Mouse (Mus musculus): ENCODE results near the gene Elp4.

Gene Elp4

GRCm38 (mm10) chr2:105682011-105682501 is 222.3 kb downstream of the Elp4 start:
- no peak for DNase-seq (ENCODE audit: low read depth)

GRCm38 (mm10) chr2:105680999-105681710 is 223.2 kb downstream of the Elp4 start:
- no peak for DNase-seq (ENCODE audit: low read depth)

DNA sequence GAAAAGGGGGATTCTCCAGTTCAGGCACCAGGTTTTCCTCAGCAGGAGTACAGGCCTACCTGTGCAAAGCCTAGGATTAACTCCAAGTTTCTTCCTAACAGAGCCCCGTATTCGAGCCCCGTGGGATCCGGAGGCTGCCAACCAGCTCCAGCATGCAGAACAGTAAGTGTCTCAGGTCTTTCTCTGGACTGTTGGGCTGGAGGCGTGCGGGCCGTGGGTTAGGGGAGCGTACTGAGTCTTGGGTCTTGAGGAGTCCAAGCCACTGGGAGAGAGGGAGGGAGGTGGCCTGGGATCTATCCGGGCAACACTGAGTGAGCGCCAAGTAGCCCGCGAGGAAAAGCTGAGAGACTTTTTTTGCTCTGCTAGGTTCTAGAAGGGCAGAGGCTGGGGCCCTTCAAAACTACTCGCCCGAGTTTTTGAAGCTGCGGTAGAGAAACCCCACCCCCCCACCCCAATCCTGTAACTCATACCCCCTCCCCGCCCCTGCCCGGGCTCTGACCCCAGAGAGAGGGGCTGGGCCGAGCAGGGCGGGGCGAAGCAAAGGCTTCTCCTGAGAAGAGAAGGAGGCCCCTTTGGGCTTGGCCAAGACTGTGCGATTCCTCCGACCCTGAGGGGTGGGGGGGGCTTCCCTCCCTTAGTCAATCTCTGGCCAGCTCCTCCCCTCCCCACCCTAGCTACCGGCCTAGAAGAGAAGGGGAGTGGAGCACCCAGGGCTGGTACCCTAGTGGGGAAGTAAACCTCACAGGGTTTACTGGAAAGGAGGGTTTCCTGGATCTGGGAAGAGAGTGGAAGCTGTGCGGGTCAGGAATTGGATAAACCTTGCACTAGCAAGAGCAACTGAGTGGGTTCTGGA is 224.0 kb downstream of the Elp4 start:
- DNase-seq (ENCODE audit: low read depth) = no peak

DNA sequence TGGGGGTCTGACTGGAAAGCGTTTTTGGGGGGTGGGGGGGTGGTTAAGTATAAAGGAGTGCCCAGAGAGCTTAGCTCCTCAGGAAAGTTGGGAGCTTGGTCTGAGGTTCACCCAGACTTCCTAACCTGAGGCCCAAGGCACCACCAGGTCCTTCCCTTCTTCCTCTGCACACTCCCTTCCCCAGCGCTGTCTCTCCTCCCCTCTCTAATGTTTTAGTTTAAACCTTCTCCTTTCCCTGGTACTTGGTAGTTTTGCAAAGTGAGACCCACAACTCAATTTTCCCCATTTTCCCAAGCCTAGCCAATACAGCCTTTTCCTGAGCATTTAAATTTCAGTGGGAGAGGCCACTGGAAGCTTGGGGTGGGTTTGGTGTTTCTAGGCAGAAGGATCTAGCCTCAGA is 225.0 kb downstream of the Elp4 start:
- no peak for DNase-seq (ENCODE audit: low read depth)

- DNase-seq (ENCODE audit: low read depth) = no peak
Observed at GRCm38 (mm10) chr2:105678880-105679321, 225.5 kb downstream of the Elp4 start.

DNA sequence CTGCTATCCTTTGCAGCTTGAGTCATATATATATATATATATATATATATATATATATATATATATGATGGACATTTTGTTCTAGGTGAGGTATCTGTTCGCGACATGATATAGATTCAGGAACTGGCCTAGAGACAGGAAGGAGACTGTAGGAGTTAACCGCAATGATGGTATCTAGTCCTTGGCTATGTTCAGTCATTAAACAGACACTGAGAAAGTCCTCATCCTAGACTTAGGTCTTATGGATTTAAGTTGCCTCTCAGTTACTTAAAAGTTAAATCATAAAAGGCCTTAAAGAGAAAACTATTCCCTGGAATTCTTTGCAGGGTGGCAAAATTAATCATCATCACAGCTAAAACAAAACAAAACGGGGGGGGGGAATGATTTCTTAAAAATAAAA is 226.1 kb downstream of the Elp4 start:
- no peak for DNase-seq (ENCODE audit: low read depth)

DNA sequence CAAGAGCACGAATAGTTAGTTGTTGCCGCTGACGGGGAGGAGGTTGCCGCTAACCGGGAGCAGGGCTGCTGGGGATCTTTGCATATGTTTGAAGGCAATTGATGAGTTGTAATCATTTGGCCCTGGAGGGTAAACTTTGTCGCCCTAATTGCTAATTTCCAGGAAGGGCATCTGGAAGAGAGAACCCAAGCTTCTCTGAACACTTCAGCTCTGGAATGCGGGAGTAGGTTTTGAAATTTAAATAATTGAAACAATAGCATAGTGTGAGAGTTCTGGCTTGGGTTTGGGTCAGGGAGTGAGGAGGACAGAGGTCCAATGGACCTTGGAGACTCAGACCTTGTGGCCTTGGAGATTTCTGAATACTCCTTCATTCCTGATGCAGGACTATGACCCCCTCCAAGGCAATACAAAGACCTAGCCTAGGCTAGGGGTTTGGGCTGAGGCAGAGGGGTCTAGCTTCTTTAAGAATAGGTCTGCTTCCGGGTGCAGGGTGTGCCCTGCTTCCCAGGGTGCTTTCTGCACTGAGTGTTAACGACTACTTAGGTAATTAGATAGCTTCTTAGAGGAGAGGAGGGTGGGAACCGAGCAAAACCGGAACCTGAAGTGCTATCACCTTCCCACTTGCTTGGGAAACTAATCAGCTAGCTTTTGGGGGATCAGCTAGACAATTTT is 226.8 kb downstream of the Elp4 start:
- DNase-seq (ENCODE audit: low read depth) = no peak

DNA sequence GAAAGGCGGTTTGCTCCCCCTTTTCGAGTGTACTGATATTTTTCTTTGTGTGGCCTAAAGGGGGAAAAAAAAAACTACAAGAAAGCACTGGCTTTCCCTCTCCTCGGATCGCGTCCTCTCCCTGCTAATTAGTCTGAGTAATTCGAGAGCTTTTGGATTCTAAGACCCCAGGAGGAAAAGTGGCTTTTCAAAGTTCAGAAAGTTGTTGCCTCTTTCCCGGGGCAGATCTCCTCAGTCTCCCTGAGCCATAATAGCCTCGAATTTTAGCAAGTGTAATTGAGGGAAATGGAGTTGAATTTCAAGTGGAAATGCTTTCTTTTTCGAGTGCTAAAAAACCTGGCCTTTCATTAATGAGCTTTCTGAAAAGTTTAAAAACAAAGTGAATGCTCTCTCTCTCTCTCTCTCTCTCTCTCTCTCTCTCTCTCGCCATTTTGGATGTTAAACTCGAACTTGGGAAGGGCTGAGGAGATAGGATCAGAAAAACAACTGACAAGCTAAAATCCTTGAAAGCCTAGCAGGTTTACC is 227.4 kb downstream of the Elp4 start:
- DNase-seq (ENCODE audit: low read depth) = no peak

DNA sequence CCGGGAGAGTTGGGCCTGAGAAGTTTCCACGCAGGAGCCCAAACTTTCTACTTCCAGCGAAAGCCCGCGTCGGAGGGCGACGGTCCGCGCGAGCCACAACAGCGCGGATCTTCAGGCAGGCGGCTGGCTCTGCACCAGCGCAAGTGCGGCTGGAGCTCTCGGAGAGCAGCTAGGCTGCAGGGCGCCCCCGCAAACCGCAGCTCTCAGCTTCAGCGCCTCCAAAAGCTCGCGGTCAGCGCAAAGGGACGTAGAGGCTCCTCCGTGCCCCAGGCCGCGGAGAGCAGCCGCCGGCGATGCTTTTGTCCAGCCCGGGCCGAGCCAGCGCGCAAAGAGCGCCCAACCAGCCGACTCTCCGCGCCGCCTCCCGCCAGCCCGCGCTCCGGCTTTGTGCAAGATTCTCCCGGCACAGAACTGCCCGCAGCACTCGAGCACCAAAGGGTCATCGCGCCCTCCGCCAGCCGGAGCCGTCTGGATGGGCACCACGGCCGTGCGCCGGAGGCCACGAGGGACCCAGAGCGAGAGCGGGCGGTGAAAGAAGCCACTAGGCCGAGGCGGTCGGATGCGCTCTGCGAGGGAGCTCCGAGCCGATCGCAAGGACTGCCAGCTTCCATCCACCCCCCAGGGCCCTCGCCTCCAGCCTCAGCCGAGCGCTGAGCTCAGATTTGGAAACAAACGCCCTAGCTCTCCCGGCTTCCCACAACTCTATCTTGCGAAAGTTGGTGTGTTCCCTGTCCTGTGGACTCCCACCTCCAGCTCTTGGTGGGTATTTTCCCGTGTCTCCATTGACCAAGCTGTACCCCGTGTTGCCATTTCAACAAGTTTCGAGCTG is 228.1 kb downstream of the Elp4 start:
- no peak for DNase-seq (ENCODE audit: low read depth)

- no peak for DNase-seq (ENCODE audit: low read depth)
Observed at GRCm38 (mm10) chr2:105675730-105676079, 228.7 kb downstream of the Elp4 start.

DNA sequence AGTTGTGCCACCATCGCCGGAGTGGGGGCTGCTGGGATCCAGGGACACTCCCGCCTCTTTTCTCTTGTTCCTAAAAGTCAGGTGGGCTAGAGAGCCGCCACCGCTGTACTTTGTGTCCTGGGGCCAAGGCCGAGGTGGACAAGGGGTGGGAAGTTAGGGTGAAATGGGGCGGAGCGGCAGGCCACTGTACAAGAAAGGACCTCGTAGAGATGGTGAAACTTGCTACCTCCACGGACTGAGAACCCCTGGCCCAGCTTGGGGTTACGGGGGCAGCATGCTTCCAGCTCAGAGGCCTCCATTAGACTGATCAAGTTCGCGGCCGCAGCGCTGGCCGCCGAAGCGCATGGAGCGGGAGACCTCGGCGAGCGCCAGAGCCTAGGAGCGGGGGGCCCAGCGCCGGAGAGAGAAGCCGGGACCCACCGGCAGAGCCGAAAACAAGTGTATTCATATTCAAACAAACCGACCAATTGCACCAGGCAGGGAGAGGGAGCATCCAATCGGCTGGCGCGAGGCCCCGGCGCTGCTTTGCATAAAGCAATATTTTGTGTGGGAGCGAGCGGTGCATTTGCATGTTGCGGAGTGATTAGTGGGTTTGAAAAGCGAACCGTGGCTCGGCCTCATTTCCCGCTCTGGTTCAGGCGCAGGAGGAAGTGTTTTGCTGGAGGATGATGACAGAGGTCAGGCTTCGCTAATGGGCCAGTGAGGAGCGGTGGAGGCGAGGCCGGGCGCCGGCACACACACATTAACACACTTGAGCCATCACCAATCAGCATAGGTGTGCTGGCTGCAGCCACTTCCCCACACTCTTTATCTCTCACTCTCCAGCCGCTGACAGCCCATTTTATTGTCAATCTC is 229.3 kb downstream of the Elp4 start:
- DNase-seq (ENCODE audit: low read depth) = peak; percentile 61

DNA sequence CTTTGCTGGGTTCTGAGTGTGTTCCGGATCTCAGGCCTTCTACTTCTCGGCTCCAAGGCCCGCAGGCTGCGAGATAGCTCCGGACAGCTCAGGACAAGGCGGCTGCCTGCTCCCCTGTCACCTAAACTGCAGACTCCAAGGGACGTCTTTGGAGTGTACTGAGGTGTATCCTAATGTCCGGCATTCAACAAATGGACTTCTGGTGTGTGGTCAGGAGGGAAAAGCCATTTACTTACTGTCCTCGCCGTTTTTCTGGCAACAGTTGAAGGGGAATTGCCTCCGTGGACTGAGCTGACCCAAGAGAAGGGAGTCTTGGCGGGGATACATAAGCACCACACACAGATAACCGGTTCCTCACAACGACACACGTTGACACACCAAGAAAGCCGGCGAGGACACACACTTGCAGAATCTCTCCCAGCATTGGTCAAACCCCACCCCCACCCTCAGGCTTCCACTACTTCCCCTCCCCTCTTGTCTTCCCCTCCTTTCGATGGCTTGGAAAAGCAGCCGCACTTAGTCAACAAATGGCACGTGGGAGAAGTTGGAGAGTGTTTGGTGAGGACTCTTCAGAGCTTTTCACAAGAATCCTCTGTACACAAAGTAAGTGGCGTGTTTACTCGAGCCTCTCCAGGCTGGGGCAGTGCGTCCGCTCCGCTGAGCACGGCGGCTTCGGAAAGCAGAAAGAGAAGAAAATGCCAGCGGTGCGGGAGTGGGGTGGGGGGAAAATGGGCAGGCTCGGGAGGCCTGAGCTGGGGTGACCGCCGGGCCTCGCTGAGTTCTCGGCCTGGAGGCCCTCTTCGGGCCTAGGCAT is 230.1 kb downstream of the Elp4 start:
- no peak for DNase-seq (ENCODE audit: low read depth)

- no peak for DNase-seq (ENCODE audit: low read depth)
Observed at GRCm38 (mm10) chr2:105673631-105674060, 230.7 kb downstream of the Elp4 start.

DNA sequence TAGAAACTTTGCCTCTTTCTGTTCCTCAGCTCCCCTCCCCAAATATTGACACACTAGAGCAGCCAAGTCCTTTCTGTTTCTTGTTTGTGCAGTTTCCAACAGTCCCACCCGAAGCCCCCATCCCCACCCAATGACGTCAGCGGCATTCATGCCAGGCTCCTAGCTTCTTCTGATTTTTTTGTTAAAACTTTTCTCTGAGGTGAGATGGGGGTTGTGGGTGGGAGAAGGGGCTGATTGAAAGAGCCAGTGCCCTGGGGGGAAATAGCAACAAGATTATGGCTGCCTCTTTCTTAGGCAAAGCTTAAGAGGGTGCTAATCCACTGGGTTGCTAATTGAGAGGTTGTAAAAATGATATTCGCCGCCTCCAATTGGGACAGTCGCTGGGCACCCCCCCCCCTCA is 231.3 kb downstream of the Elp4 start:
- DNase-seq (ENCODE audit: low read depth) = no peak

- no peak for DNase-seq (ENCODE audit: low read depth)
Observed at GRCm38 (mm10) chr2:105672596-105672960, 231.8 kb downstream of the Elp4 start.

GRCm38 (mm10) chr2:105671798-105672595 is 232.4 kb downstream of the Elp4 start:
- no peak for DNase-seq (ENCODE audit: low read depth)

DNA sequence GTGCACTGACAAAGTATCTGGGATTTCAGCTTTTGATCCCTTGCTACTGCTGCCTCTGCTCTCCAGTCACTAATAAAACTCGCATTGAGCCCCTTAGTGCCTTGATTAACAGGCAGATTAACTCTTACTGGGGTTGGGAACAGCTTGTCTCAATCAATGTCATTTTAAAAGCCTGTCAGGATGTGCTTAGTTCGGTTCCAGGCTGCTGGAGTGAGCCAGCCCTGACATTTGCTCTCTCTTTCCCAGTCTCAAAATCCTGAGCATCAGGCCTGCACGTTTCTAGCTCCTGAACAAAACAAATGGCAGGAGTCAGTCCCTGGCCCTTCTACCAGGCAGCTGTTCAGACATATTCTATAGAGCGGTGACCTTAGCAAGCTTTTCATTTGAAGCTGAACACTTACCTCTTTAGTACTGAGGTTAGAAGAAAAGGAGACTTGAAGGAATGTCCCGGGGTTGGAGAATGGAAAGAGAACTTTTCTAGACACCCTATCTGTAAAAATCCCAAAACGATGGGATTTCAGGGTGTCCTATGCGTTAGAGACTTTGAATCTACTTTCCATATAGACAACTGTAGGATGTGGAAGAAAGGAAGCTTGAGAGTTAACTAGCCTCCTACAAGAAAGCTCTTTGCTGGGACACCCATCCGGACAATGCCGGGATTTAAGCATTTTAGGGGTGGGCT is 233.1 kb downstream of the Elp4 start:
- no peak for DNase-seq (ENCODE audit: low read depth)

DNA sequence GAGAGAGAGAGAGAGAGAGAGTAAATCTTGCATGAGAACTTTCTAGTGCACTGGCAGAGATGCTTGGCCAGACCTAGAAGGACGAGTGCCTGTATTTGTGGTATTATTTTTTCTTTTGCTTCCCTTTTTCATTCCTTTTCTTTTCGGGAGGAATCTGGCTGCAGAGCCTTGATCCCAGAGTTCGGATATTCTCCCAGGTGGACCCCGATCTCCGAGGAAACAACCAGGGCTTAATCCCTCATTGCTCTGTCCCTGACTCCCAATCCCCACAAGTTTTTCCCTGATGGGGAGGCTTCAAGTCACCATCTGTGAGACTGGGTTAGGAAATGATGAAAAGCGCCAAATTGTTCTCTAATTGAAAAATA is 233.7 kb downstream of the Elp4 start:
- no peak for DNase-seq (ENCODE audit: low read depth)
